Mouse (Mus musculus) heart, postnatal 0 days (tissue): ENCODE measurements around the gene Vcl.

Source experiments
- CTCF ChIP-seq: IDR thresholded peaks from 2 replicates; pipeline ENCODE4 v1.5.1; 2016; ENCODE audit warnings: antibody characterized with exemption, control low read depth, low read depth
- EP300 ChIP-seq: IDR thresholded peaks from 2 replicates; pipeline ENCODE4 v1.6.1; 2016; ENCODE audit warnings: antibody characterized with exemption, low read depth

DNA sequence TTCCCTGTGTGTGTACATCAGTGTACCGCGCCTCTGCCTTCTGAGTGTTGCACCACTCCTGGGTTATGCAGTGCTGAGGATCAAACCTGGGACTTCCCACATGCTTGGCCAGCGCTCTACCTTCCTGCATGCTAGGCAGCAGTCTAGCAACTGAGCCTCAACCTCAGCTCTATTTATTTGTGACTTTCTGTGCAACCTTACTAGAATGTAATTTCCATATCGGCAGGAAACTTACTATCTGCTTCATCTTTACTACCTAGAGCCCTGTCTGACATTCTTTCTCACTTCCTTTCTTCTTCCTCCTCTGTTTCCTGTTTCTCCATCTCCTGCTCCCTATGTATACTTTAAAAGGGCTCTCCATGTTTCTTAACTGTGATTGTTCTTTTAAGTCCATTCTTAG lies 34.7 kb downstream of the Vcl start:
- no peak for TF ChIP-seq CTCF
- TF ChIP-seq EP300 = no peak
